Mouse (Mus musculus): ENCODE data around the gene Hist1h4f.
"Not testable (repeated sequence)": the region's sequence is repeated elsewhere in the genome, so short reads cannot be mapped to it uniquely, and the experiment has no call there.

Gene Hist1h4f

GRCm38 (mm10) chr13:23575864-23576313 lies 24.4 kb upstream of the Hist1h4f start:
- not testable (repeated sequence) for DNase-seq

- DNase-seq, result peak; percentile 72
Measured at GRCm38 (mm10) chr13:23575271-23575851, 23.9 kb upstream of the Hist1h4f start, which contains the start of gene Hist1h3d. TSS of gene Hist1h3d (plus strand) at chr13:23575763.

- DNase-seq, result not testable (repeated sequence)
Measured at GRCm38 (mm10) chr13:23574546-23575170, 23.2 kb upstream of the Hist1h4f start.

- peak; percentile 95 for DNase-seq
Measured at GRCm38 (mm10) chr13:23573898-23574524, 22.6 kb upstream of the Hist1h4f start, which contains the start of the genes Hist1h2bf and Hist1h2ad. TSS of gene Hist1h2bf (minus strand) at chr13:23574196. TSS of gene Hist1h2ad (plus strand) at chr13:23574381.

GRCm38 (mm10) chr13:23573034-23573897 lies 21.8 kb upstream of the Hist1h4f start:
- DNase-seq, result not testable (repeated sequence)

- DNase-seq, result no peak
Measured at GRCm38 (mm10) chr13:23572218-23573033, 21.0 kb upstream of the Hist1h4f start.

- DNase-seq, result not testable (repeated sequence)
Measured at GRCm38 (mm10) chr13:23571504-23572217, 20.2 kb upstream of the Hist1h4f start.

GRCm38 (mm10) chr13:23571022-23571503 lies 19.6 kb upstream of the Hist1h4f start, which contains the start of the genes Hist1h2ae and Hist1h2bg:
TSS of gene Hist1h2ae (minus strand) at chr13:23571220.
TSS of gene Hist1h2bg (plus strand) at chr13:23571396.
- peak; percentile 76 for DNase-seq

GRCm38 (mm10) chr13:23570261-23571021 lies 19.0 kb upstream of the Hist1h4f start:
- DNase-seq, result not testable (repeated sequence)

GRCm38 (mm10) chr13:23564482-23564881 lies 13.0 kb upstream of the Hist1h4f start:
- DNase-seq, result no peak

GRCm38 (mm10) chr13:23562699-23563462 lies 11.4 kb upstream of the Hist1h4f start:
- DNase-seq, result no peak

GRCm38 (mm10) chr13:23561883-23562659 lies 10.6 kb upstream of the Hist1h4f start, which contains the start of gene Hist1h3e:
TSS of gene Hist1h3e (minus strand) at chr13:23562369.
- DNase-seq, result peak; percentile 93

- DNase-seq, result not testable (repeated sequence)
Measured at GRCm38 (mm10) chr13:23561531-23561882, 10.1 kb upstream of the Hist1h4f start.

- DNase-seq, result not testable (repeated sequence)
Measured at GRCm38 (mm10) chr13:23560699-23561098, 9.3 kb upstream of the Hist1h4f start.

- DNase-seq, result no peak
Measured at GRCm38 (mm10) chr13:23556906-23557305, 5.5 kb upstream of the Hist1h4f start.

GRCm38 (mm10) chr13:23555839-23556416 lies 4.5 kb upstream of the Hist1h4f start:
- DNase-seq, result peak; percentile 80

GRCm38 (mm10) chr13:23554925-23555838 lies 3.7 kb upstream of the Hist1h4f start:
- peak; percentile 86 for DNase-seq
